Comparison of ENCODE assay signal across 8 mouse cellular contexts in the genomic region with DNA sequence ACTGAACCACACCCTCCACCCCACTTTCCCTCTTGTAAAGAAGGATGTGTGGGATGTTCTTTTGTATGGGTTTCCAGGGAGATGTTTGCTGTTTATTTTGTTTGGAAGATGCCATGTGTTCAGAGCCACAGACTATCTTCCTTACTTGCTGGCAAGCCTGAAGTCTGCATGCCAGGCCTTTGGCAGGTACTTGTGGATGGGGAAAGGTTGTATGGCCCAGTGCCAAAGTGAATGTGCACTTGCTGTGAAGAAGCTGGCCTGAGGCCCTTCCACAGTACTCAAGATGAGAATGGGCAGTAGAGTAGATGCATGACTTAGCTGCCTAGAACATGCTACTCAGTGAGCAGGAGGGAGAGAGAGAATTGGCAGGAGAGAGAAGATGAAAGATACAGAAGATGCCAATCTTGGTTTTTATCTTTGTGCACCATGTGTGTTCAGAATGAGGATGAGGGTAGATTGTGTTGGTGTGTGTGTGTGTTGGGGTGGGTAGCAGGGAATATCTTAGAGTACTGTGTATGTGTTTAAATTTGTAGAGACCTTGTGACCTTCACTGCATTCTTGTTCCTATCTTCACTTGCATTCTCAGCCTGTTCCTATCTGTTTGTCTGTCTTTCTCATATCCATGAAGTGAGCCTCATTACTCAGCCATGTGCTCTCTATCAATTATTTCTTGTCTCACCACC. TPM values are rescaled to one million over a fixed set of nuclear protein-coding genes. Genes with fewer than 3 reads are reported as not detected.
DNase-seq lines count a peak whose midpoint lies in the region; ATAC-seq lines count a peak whose summit lies in the region.

No protein-coding gene starts in this region.

- no peak overlapping the region for H3K4me3 ChIP-seq in forebrain, embryonic 16.5 days (replicated peaks; ENCODE audit: low read length)

- no peak for ATAC-seq in forebrain, embryonic 16.5 days

- no peak overlapping the region for H3K4me2 ChIP-seq in forebrain, embryonic 16.5 days (ENCODE audit: low read length)

- H3K4me1 ChIP-seq in forebrain, embryonic 16.5 days (replicated peaks; ENCODE audit: control insufficient read depth, insufficient read depth, low read length): no peaks in the 10 kb centered on the region; the same call in 1 of the 2 replicates

- peak; percentile 21 to 34 for DNase-seq in heart, adult 9 months (ENCODE audit: low spot score in 2 of 2)
- DNase-seq in heart, adult 8-10 months (ENCODE audit: low spot score): no peak
- peak; percentile 61 for DNase-seq in adipocyte (ENCODE audit: low spot score)
- DNase-seq in gonadal fat pad, adult 2 months (ENCODE audit: low read depth): peak; percentile 41
- DNase-seq in lung, adult 18-20 months: peak; percentile 62 to 63
- no peak for DNase-seq in retina, embryonic 14.5 days (ENCODE audit: low spot score)
- DNase-seq in B cell, adult 2 months: no peak

- 0 out of 2 replicates have a peak, but pooled peaks cover 2% of the 10 kb centered on the region for H3K9me3 ChIP-seq in forebrain, embryonic 16.5 days (ENCODE audit: control insufficient read depth, low read length)

- no peak overlapping the region for H3K27ac ChIP-seq in forebrain, embryonic 16.5 days (ENCODE audit: low read length)

- H3K9ac ChIP-seq in forebrain, embryonic 16.5 days (replicated peaks; ENCODE audit: low read depth, low read length): no peak overlapping the region

- no peaks in the 10 kb centered on the region for H3K36me3 ChIP-seq in forebrain, embryonic 16.5 days (ENCODE audit: control insufficient read depth, insufficient read depth)

- no peaks in the 10 kb centered on the region for H3K27me3 ChIP-seq in forebrain, embryonic 16.5 days (replicated peaks; ENCODE audit: control insufficient read depth, insufficient read depth, low read length)

RNA-seq across cellular contexts. Expression of gene Tbl1x, which starts 48.5 kb away (rescaled TPM):
- total RNA-seq in heart, adult 8-10 months (2022): 10 to 100 TPM; 28.4 to 31.0 (median 29.7) TPM
- polyA plus RNA-seq in gonadal fat pad, adult 2 months (2012; rRNA removed): 41.9 and 43.5 TPM in 2 replicates
- 55.5 and 59.8 TPM in 2 replicates for polyA plus RNA-seq in forebrain, embryonic 16.5 days (2015; fragmentation: Nextera tagmentation; extraction: Ambion mirVana)

Comparison
In these comparisons a context has a peak if more than half of its experiments do, and no peak if none do; other contexts are left out.
1. DNase-seq: peak in heart, adult 9 months (2 of 2), adipocyte (single experiment), gonadal fat pad, adult 2 months (single experiment) and lung, adult 18-20 months (2 of 2); none in heart, adult 8-10 months (single experiment), retina, embryonic 14.5 days (single experiment) and B cell, adult 2 months (0 of 2).